Mouse (Mus musculus) limb, embryonic 10.5 days (tissue): ENCODE measurements at regions not wholly inside any gene's neighbourhood (a gene's known extent, or its start where the extent isn't known, plus 50 kb on each side); places are given as distances from the start of the nearest gene placed in this dataset.

Experiments used
- DNase-seq: peaks from one replicate; pipeline ENCODE4 v3.0.0-alpha.2; 2017; ENCODE audit warnings: low spot score
- H3K27ac ChIP-seq: fragments of 300-500 bp; sonication (generic); 2 replicates; pipeline ENCODE4 v1.5.1; 2016; ENCODE audit warnings: mild to moderate bottlenecking
- H3K27me3 ChIP-seq: fragments of 300-500 bp; sonication (generic); 2 replicates; pipeline ENCODE4 v1.6.1; 2016; ENCODE audit warnings: low read depth, mild to moderate bottlenecking; ENCODE audit not compliant: poor library complexity, severe bottlenecking
- H3K36me3 ChIP-seq: fragments of 300-500 bp; sonication (generic); 2 replicates; pipeline ENCODE4 v1.6.1; 2016; ENCODE audit warnings: mild to moderate bottlenecking, moderate library complexity
- H3K4me1 ChIP-seq: fragments of 300-500 bp; sonication (generic); 2 replicates; pipeline ENCODE4 v1.6.1; 2016
- H3K4me3 ChIP-seq: fragments of 300-500 bp; sonication (generic); 2 replicates; pipeline ENCODE4 v1.5.1; 2016; ENCODE audit warnings: mild to moderate bottlenecking, moderate library complexity
- H3K9me3 ChIP-seq: fragments of 300-500 bp; sonication (generic); replicated peaks from 2 replicates; pipeline ENCODE4 v1.6.1; 2016; ENCODE audit warnings: mild to moderate bottlenecking
- WGBS: fragments of 180-500 bp; shearing (Covaris S2); methylation state at CpG from one replicate; pipeline ENCODE4 v1.1.7; 2016; 5-methylcytosine and 5-hydroxymethylcytosine counted together

- DNase-seq = no peak
- H3K9me3 ChIP-seq = no peaks in the 10 kb centered on the region
- no peak overlapping the region for H3K27ac ChIP-seq
- 96% methylated on average over 2 of the region's 2 CpGs for WGBS
- H3K36me3 ChIP-seq = no peaks in the 10 kb centered on the region
- no peak overlapping the region for H3K4me3 ChIP-seq
- H3K27me3 ChIP-seq = no peaks in the 10 kb centered on the region
- no peaks in the 10 kb centered on the region for H3K4me1 ChIP-seq
These were observed 173.8 kb downstream of the Moxd1 start for GRCm38 (mm10) chr10:24397125-24397524.

- no peaks in the 10 kb centered on the region for H3K36me3 ChIP-seq
- H3K4me1 ChIP-seq = no peaks in the 10 kb centered on the region
- H3K4me3 ChIP-seq = no peak overlapping the region
- H3K9me3 ChIP-seq = no peaks in the 10 kb centered on the region
- no peaks in the 10 kb centered on the region for H3K27me3 ChIP-seq
- no peak overlapping the region for H3K27ac ChIP-seq
- 81% methylated on average over 4 of the region's 4 CpGs for WGBS
- no peak for DNase-seq
These were observed 181.5 kb downstream of the Moxd1 start for GRCm38 (mm10) chr10:24404851-24405250.

GRCm38 (mm10) chr10:24406953-24407352 lies 183.6 kb downstream of the Moxd1 start:
- 92% methylated on average over 3 of the region's 3 CpGs for WGBS
- no peaks in the 10 kb centered on the region for H3K36me3 ChIP-seq
- no peaks in the 10 kb centered on the region for H3K4me1 ChIP-seq
- DNase-seq = no peak
- no peak overlapping the region for H3K27ac ChIP-seq
- H3K9me3 ChIP-seq = no peaks in the 10 kb centered on the region
- no peaks in the 10 kb centered on the region for H3K27me3 ChIP-seq
- H3K4me3 ChIP-seq = no peak overlapping the region

GRCm38 (mm10) chr10:24407411-24408227 lies 184.3 kb downstream of the Moxd1 start:
- Histone ChIP-seq H3K27ac (no peak overlapping the region), H3K36me3 (no peaks in the 10 kb centered on the region), H3K9me3 (no peaks in the 10 kb centered on the region), H3K4me3 (no peak overlapping the region), H3K4me1 (no peaks in the 10 kb centered on the region), H3K27me3 (no peaks in the 10 kb centered on the region)
- DNase-seq = no peak
- WGBS = 87% methylated on average over 6 of the region's 6 CpGs

- 49% methylated on average over 1 of the region's 1 CpGs for WGBS
- no peaks in the 10 kb centered on the region for H3K27me3 ChIP-seq
- no peak overlapping the region for H3K4me3 ChIP-seq
- no peaks in the 10 kb centered on the region for H3K4me1 ChIP-seq
- no peak overlapping the region for H3K27ac ChIP-seq
- H3K9me3 ChIP-seq = no peaks in the 10 kb centered on the region
- no peaks in the 10 kb centered on the region for H3K36me3 ChIP-seq
- DNase-seq = no peak
These were observed 185.3 kb upstream of the Ccn2 start for GRCm38 (mm10) chr10:24409976-24410375.

GRCm38 (mm10) chr10:24410885-24411284 lies 184.4 kb upstream of the Ccn2 start:
- Histone ChIP-seq H3K27ac (no peak overlapping the region), H3K4me1 (no peaks in the 10 kb centered on the region), H3K27me3 (no peaks in the 10 kb centered on the region), H3K9me3 (no peaks in the 10 kb centered on the region), H3K4me3 (no peak overlapping the region), H3K36me3 (no peaks in the 10 kb centered on the region)
- DNase-seq = no peak
- 91% methylated on average over 4 of the region's 4 CpGs for WGBS

GRCm38 (mm10) chr10:24422498-24423160 lies 172.6 kb upstream of the Ccn2 start:
- DNase-seq = no peak
- 84% methylated on average over 4 of the region's 4 CpGs for WGBS
- Histone ChIP-seq H3K36me3 (no peaks in the 10 kb centered on the region), H3K27ac (no peak overlapping the region), H3K4me1 (no peaks in the 10 kb centered on the region), H3K4me3 (no peak overlapping the region), H3K9me3 (no peaks in the 10 kb centered on the region), H3K27me3 (no peaks in the 10 kb centered on the region)

- Histone ChIP-seq H3K4me1 (no peaks in the 10 kb centered on the region), H3K9me3 (no peaks in the 10 kb centered on the region), H3K27ac (no peak overlapping the region), H3K4me3 (no peak overlapping the region), H3K36me3 (no peaks in the 10 kb centered on the region), H3K27me3 (no peaks in the 10 kb centered on the region)
- DNase-seq = no peak
These were observed 161.4 kb upstream of the Ccn2 start for GRCm38 (mm10) chr10:24433737-24434367.

GRCm38 (mm10) chr10:24437177-24437576 lies 158.1 kb upstream of the Ccn2 start:
- no peaks in the 10 kb centered on the region for H3K27me3 ChIP-seq
- H3K4me1 ChIP-seq = no peaks in the 10 kb centered on the region
- H3K9me3 ChIP-seq = no peaks in the 10 kb centered on the region
- H3K36me3 ChIP-seq = no peaks in the 10 kb centered on the region
- 85% methylated on average over 2 of the region's 2 CpGs for WGBS
- DNase-seq = no peak
- no peak overlapping the region for H3K4me3 ChIP-seq
- no peak overlapping the region for H3K27ac ChIP-seq

GRCm38 (mm10) chr10:24444572-24444971 lies 150.7 kb upstream of the Ccn2 start:
- no peak overlapping the region for H3K27ac ChIP-seq
- no peaks in the 10 kb centered on the region for H3K36me3 ChIP-seq
- H3K4me1 ChIP-seq = 0 out of 2 replicates have a peak, but pooled peaks cover 2% of the 10 kb centered on the region
- no peaks in the 10 kb centered on the region for H3K27me3 ChIP-seq
- no peaks in the 10 kb centered on the region for H3K9me3 ChIP-seq
- H3K4me3 ChIP-seq = no peak overlapping the region
- WGBS = 83% methylated on average over 1 of the region's 1 CpGs
- DNase-seq = no peak

GRCm38 (mm10) chr10:24445036-24445435 lies 150.2 kb upstream of the Ccn2 start:
- H3K9me3 ChIP-seq = no peaks in the 10 kb centered on the region
- H3K4me1 ChIP-seq = 0 out of 2 replicates have a peak, but pooled peaks cover 2% of the 10 kb centered on the region
- no peaks in the 10 kb centered on the region for H3K36me3 ChIP-seq
- H3K4me3 ChIP-seq = no peak overlapping the region
- DNase-seq = no peak
- H3K27ac ChIP-seq = no peak overlapping the region
- no peaks in the 10 kb centered on the region for H3K27me3 ChIP-seq
- WGBS = 90% methylated on average over 6 of the region's 6 CpGs

GRCm38 (mm10) chr10:24446168-24446567 lies 149.1 kb upstream of the Ccn2 start:
- Histone ChIP-seq H3K9me3 (no peaks in the 10 kb centered on the region), H3K27ac (no peak overlapping the region), H3K4me1 (0 out of 2 replicates have a peak, but pooled peaks cover 2% of the 10 kb centered on the region), H3K4me3 (no peak overlapping the region), H3K36me3 (no peaks in the 10 kb centered on the region), H3K27me3 (no peaks in the 10 kb centered on the region)
- DNase-seq = no peak
- whole genome bisulfite sequencing = 85% methylated on average over 8 of the region's 8 CpGs

- H3K36me3 ChIP-seq = no peaks in the 10 kb centered on the region
- no peak overlapping the region for H3K4me3 ChIP-seq
- no peaks in the 10 kb centered on the region for H3K27me3 ChIP-seq
- H3K9me3 ChIP-seq = no peaks in the 10 kb centered on the region
- DNase-seq = no peak
- 47% methylated on average over 6 of the region's 6 CpGs for WGBS
- 0 out of 2 replicates have a peak, but pooled peaks cover 2% of the 10 kb centered on the region for H3K4me1 ChIP-seq
- H3K27ac ChIP-seq = no peak overlapping the region
These were observed 148.1 kb upstream of the Ccn2 start for GRCm38 (mm10) chr10:24447135-24447534.
